Mouse (Mus musculus) testis, adult 2 months (tissue): Measurements from ENCODE around the gene Mab21l2. TPM values are rescaled to one million over a fixed set of nuclear protein-coding genes. Genes with fewer than 3 reads are reported as not detected.

Source experiments
- H3K27ac ChIP-seq: fragments of 200-500 bp; 2 replicates; pipeline ENCODE4 v1.5.1; 2012; ENCODE audit warnings: low read depth, low read length; ENCODE audit not compliant: control insufficient read depth, insufficient read depth
- H3K27me3 ChIP-seq: fragments of 200-500 bp; 2 replicates; pipeline ENCODE4 v1.6.1; 2012; ENCODE audit warnings: mild to moderate bottlenecking, low read length, moderate library complexity; ENCODE audit not compliant: control insufficient read depth, insufficient read depth
- H3K36me3 ChIP-seq: fragments of 200-500 bp; 2 replicates; pipeline ENCODE4 v1.6.1; 2012; ENCODE audit warnings: mild to moderate bottlenecking, low read length; ENCODE audit not compliant: control insufficient read depth, insufficient read depth
- H3K4me1 ChIP-seq: fragments of 200-500 bp; 2 replicates; pipeline ENCODE4 v1.6.1; 2012; ENCODE audit warnings: low read length; ENCODE audit not compliant: control insufficient read depth, insufficient read depth
- H3K4me3 ChIP-seq: fragments of 200-500 bp; 2 replicates; pipeline ENCODE4 v1.5.1; 2012; ENCODE audit warnings: low read depth, mild to moderate bottlenecking, low read length, moderate library complexity, mixed read lengths; ENCODE audit not compliant: control insufficient read depth
- CTCF ChIP-seq: fragments of 200-500 bp; IDR thresholded peaks from 2 replicates; pipeline ENCODE4 v1.5.1; 2012; ENCODE audit warnings: low read depth, mild to moderate bottlenecking, inconsistent platforms, low read length, moderate library complexity; ENCODE audit not compliant: control insufficient read depth, insufficient read depth, insufficient replicate concordance
- POLR2A ChIP-seq: fragments of 200-500 bp; IDR thresholded peaks from 2 replicates; pipeline ENCODE4 v1.6.1; 2012; ENCODE audit warnings: low read depth, mild to moderate bottlenecking, inconsistent platforms, low read length, moderate library complexity; ENCODE audit not compliant: control insufficient read depth
- polyA plus RNA-seq: library from polyadenylated mRNA; depleted of rRNA; stranded (reverse); fragments of >200 nt; gene quantifications from 2 replicates; pipeline ENCODE4 v1.2.3, GENCODE M21; 2012; rRNA removed

Gene Mab21l2
- polyA plus RNA-seq: 0.04 TPM in 1 of 2 replicates, not detected in the other

DNA sequence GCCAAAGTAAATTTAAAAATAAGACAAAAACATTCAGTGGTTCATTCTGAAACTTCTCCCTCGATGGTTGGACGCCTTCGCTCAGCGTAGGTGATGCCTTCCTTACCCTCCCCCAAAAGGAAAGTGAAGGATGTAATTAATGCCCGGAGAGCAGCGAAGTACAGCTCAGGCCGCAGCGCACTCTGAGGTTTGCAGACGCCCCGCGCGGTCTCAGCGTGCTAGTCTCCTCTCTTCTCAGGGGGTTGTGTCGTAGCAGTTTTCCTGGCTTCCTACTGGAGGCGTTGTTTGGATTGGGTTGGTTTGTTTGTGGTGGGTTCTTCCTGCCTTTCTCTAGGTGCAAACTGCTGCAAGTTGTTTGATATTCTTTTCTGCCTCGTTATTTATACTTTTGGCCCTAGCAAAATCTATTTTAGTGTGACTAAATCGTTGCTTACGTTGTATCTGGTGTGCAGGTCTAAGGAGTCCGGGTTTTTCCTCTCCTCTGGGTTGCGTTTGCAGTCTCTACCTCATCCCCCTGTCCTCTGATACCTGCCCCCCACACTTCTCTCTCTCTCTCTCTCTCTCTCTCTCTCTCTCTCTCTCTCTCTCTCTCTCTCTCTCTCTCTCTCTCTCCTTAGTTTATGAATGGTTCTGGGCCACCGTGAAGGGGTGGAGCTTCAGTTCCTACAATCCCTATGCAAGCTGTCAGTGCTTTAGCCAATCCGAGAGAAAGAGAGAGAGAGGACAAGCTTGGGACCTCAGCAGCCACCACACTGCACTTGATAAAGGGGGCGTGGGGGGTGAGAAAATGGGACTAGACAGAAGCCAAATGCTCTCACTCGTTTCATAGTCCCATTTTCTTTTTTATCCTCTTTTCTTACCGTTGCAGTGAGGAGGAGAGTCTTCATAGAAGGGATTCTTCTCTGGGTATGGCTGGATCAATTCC lies at the start of gene Mab21l2:
TSS of gene Mab21l2 (minus strand) at position 539 of the 925 bp plus-strand sequence.
- H3K27me3 ChIP-seq: no peaks in the 10 kb centered on the region
- H3K27ac ChIP-seq: no peak within 1 kb of the TSS
- no peak for TF ChIP-seq CTCF
- TF ChIP-seq POLR2A: no peak
- H3K4me1 ChIP-seq: peaks cover 8% of the 10 kb centered on the region
- peak within 1 kb of the TSS; percentile 65 for H3K4me3 ChIP-seq
- H3K36me3 ChIP-seq: no peaks in the 10 kb centered on the region

DNA sequence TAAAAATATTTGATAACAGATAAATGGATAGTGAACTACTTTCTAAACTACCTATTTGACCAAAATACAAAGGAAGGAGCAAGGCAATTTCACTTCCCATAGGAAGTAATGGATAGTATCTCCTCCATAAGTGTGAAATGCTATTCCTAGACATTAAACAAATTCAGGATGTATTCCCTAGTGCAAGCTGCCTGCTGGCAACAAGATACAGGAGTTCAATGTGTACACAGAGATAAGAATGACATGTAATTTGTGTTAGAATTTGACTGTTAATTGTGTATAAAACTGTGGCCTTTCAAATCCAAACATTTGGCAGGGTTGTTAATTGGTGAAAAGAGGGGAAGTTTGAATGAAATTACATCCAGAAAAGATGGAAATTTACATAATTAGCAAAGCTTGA lies 26.9 kb upstream of the Mab21l2 start:
- H3K4me3 ChIP-seq: no peak overlapping the region
- TF ChIP-seq CTCF: no peak
- no peak for TF ChIP-seq POLR2A
- H3K27ac ChIP-seq: no peak overlapping the region
- no peaks in the 10 kb centered on the region for H3K27me3 ChIP-seq
- no peaks in the 10 kb centered on the region for H3K4me1 ChIP-seq
- H3K36me3 ChIP-seq: no peaks in the 10 kb centered on the region

DNA sequence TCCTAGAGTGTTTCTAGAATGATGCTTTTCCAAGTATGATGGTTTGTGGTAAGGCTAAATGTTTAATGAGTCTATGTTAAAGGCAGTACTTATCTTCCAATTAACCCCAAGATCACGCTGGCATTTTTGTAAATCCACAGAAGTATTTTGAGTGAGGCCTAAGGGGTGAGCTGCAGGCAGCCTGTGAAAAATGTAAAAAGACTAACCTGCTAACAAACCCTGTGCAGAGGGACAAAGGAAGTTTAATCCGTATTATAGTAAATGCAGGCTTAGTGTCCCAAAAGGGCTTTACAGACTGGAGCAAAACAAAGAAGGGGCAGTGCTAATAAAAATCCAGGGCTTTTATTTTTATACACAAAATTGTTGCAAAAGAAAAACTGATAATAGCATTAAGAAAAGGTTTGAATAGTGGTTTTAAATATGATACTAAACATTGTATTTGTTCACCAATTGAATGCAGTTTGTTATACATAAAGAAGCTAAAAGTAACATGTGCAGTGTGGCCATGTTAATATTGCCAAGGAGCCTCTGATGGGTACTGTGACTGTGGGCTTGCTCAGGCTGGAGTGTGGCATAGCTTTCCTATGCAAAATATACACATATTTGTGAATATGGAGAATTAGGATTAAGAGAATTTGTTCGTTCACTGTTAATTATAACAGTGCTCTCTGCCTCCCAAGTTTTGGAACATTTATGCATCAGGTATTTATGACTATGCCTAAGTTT lies 24.3 kb upstream of the Mab21l2 start:
- no peaks in the 10 kb centered on the region for H3K27me3 ChIP-seq

GRCm38 (mm10) chr3:86571518-86571917 lies 23.1 kb upstream of the Mab21l2 start:
- TF ChIP-seq POLR2A (no peak), CTCF (no peak)
- Histone ChIP-seq H3K4me3 (no peak overlapping the region), H3K36me3 (no peaks in the 10 kb centered on the region), H3K27ac (no peak overlapping the region), H3K4me1 (no peaks in the 10 kb centered on the region), H3K27me3 (no peaks in the 10 kb centered on the region)

More for the DNA sequence above, 24.3 kb upstream of the Mab21l2 start:
- Histone ChIP-seq H3K4me3 (no peak overlapping the region), H3K36me3 (no peaks in the 10 kb centered on the region), H3K4me1 (no peaks in the 10 kb centered on the region), H3K27ac (no peak overlapping the region)
- no peak for TF ChIP-seq POLR2A
- no peak for TF ChIP-seq CTCF

DNA sequence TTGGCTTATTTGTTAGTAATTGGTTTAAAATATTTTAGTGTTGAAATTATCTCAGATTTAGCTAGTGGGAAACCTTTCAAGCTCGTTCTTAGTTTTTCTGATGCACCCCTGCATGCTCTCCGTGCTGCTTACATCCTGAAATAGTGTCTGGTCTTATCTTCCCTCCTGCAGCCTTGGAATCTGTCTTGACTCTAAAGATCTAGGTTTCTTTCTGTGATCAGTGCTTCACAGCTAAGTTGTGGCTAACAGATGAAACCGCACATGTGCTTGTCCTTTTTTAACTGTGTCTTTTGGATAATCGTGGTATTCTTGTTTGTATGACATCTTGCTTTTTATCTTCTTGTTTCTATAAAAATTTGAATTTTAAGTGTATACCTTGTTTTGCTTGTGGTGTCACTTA lies 18.9 kb upstream of the Mab21l2 start:
- Histone ChIP-seq H3K27ac (no peak overlapping the region), H3K4me3 (no peak overlapping the region), H3K4me1 (no peaks in the 10 kb centered on the region), H3K36me3 (no peaks in the 10 kb centered on the region), H3K27me3 (no peaks in the 10 kb centered on the region)
- TF ChIP-seq CTCF (no peak), POLR2A (no peak)

DNA sequence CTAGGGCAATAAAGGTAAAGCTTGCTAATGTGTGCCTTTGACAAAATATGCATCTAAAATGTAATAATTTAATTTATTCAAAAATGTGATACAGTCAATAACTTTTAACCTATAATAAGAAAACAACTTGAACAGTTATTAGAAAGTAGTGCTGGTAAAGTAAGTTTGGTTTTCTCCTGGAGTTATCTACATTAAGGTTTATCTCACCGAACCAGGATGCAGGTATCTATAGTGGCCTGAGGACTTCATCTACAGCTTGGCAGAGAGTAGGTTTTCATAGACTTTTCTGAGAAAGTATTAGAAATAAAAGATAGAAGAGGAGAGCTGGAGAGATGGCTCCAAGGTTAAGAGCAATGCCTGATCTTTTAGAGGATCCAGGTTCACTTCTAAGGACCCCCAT lies 13.0 kb upstream of the Mab21l2 start:
- Histone ChIP-seq H3K36me3 (no peaks in the 10 kb centered on the region), H3K27me3 (no peaks in the 10 kb centered on the region), H3K27ac (no peak overlapping the region), H3K4me3 (no peak overlapping the region), H3K4me1 (no peaks in the 10 kb centered on the region)
- TF ChIP-seq POLR2A (no peak), CTCF (no peak)

- Histone ChIP-seq H3K27ac (no peak overlapping the region), H3K4me3 (no peak overlapping the region), H3K36me3 (no peaks in the 10 kb centered on the region), H3K27me3 (no peaks in the 10 kb centered on the region), H3K4me1 (no peaks in the 10 kb centered on the region)
- TF ChIP-seq POLR2A (no peak), CTCF (no peak)
Observed at GRCm38 (mm10) chr3:86561023-86561344, 12.6 kb upstream of the Mab21l2 start.
